Mouse (Mus musculus): ENCODE data around the gene Nolc1.
"Not testable (repeated sequence)": the region's sequence is repeated elsewhere in the genome, so short reads cannot be mapped to it uniquely, and the experiment has no call there.

Nolc1 gene

GRCm38 (mm10) chr19:46091641-46092040 lies 16.0 kb downstream of the Nolc1 start:
- DNase-seq (ENCODE audit: low spot score in 2 of 2): no peak

GRCm38 (mm10) chr19:46094144-46094543 lies 18.5 kb downstream of the Nolc1 start:
- DNase-seq (ENCODE audit: low spot score in 2 of 2): no peak

- no peak for DNase-seq (ENCODE audit: low spot score in 2 of 2)
Observed at GRCm38 (mm10) chr19:46095291-46095690, 19.6 kb downstream of the Nolc1 start.

- no peak for DNase-seq (ENCODE audit: low spot score in 2 of 2)
Observed at GRCm38 (mm10) chr19:46096396-46096795, 20.7 kb downstream of the Nolc1 start.

- DNase-seq (ENCODE audit: low spot score in 2 of 2): no peak
Observed at GRCm38 (mm10) chr19:46099561-46099960, 23.9 kb downstream of the Nolc1 start.

- DNase-seq (ENCODE audit: low spot score in 2 of 2): no peak
Observed at GRCm38 (mm10) chr19:46103437-46104186, 27.9 kb downstream of the Nolc1 start.

- no peak for DNase-seq (ENCODE audit: low spot score in 2 of 2)
Observed at GRCm38 (mm10) chr19:46104187-46104557, 28.5 kb downstream of the Nolc1 start.

- DNase-seq (ENCODE audit: low spot score in 2 of 2): no peak
Observed at GRCm38 (mm10) chr19:46110214-46110613, 34.6 kb downstream of the Nolc1 start.

- no peak for DNase-seq (ENCODE audit: low spot score in 2 of 2)
Observed at GRCm38 (mm10) chr19:46110781-46111180, 35.1 kb downstream of the Nolc1 start.

- DNase-seq (ENCODE audit: low spot score in 2 of 2): no peak
Observed at GRCm38 (mm10) chr19:46114617-46115016, 39.0 kb downstream of the Nolc1 start.

GRCm38 (mm10) chr19:46119458-46119857 lies 43.8 kb downstream of the Nolc1 start:
- no peak for DNase-seq (ENCODE audit: low spot score in 2 of 2)

GRCm38 (mm10) chr19:46120872-46121271 lies 45.2 kb downstream of the Nolc1 start:
- no peak for DNase-seq (ENCODE audit: low spot score in 2 of 2)

GRCm38 (mm10) chr19:46123876-46124275 lies 48.2 kb downstream of the Nolc1 start:
- DNase-seq (ENCODE audit: low spot score in 2 of 2): no peak

- DNase-seq (ENCODE audit: low spot score in 2 of 2): no peak
Observed at GRCm38 (mm10) chr19:46124651-46125050, 49.0 kb downstream of the Nolc1 start.

GRCm38 (mm10) chr19:46126301-46126700 lies 50.6 kb downstream of the Nolc1 start:
- DNase-seq (ENCODE audit: low spot score in 2 of 2): no peak

GRCm38 (mm10) chr19:46129737-46130136 lies 54.1 kb downstream of the Nolc1 start:
- not testable (repeated sequence) for DNase-seq (ENCODE audit: low spot score in 2 of 2)

GRCm38 (mm10) chr19:46131283-46131682 lies 55.6 kb downstream of the Nolc1 start:
- DNase-seq (ENCODE audit: low spot score in 2 of 2): no peak

- no peak for DNase-seq (ENCODE audit: low spot score in 2 of 2)
Observed at GRCm38 (mm10) chr19:46131694-46132525, 56.2 kb downstream of the Nolc1 start, which contains the start of gene Elovl3. Gene Elovl3 (plus strand): TSS chr19:46131897.

- no peak for DNase-seq (ENCODE audit: low spot score in 2 of 2)
Observed at GRCm38 (mm10) chr19:46132577-46132976, 56.9 kb downstream of the Nolc1 start.

Data from frontal cortex, postnatal 10 days (tissue).